Mouse (Mus musculus) thymus, postnatal 14 days (tissue): ENCODE data around the gene Carnmt1.
A peak's percentile ranks its signal among the peaks of the same experiment; 100 is the strongest.

Experiments used
- DNase-seq: peaks from one replicate; pipeline ENCODE4 v3.0.0; 2021

The Carnmt1 gene

GRCm38 (mm10) chr19:18716374-18716773, 45.8 kb downstream of the Carnmt1 start:
- peak; percentile 76 for DNase-seq

GRCm38 (mm10) chr19:18720337-18720736, 49.8 kb downstream of the Carnmt1 start:
- DNase-seq = no peak

GRCm38 (mm10) chr19:18725186-18725585, 54.6 kb downstream of the Carnmt1 start:
- DNase-seq = no peak

GRCm38 (mm10) chr19:18730255-18730654, 59.7 kb downstream of the Carnmt1 start:
- no peak for DNase-seq

GRCm38 (mm10) chr19:18731077-18731476, 60.5 kb downstream of the Carnmt1 start:
- no peak for DNase-seq

- no peak for DNase-seq
Measured at GRCm38 (mm10) chr19:18735901-18736300, 65.3 kb downstream of the Carnmt1 start.

GRCm38 (mm10) chr19:18739146-18739545, 68.6 kb downstream of the Carnmt1 start:
- DNase-seq = no peak

GRCm38 (mm10) chr19:18743946-18744345, 73.4 kb downstream of the Carnmt1 start:
- no peak for DNase-seq

GRCm38 (mm10) chr19:18746576-18747340, 76.2 kb downstream of the Carnmt1 start:
- DNase-seq = no peak

GRCm38 (mm10) chr19:18747379-18747778, 76.8 kb downstream of the Carnmt1 start:
- DNase-seq = no peak

- DNase-seq = no peak
Measured at GRCm38 (mm10) chr19:18749598-18750339, 79.2 kb downstream of the Carnmt1 start, which contains the start of gene Trpm6. Gene Trpm6 (plus strand): TSS chr19:18749983.
